Mouse (Mus musculus): ENCODE results near the gene Cd86.

The Cd86 gene

GRCm38 (mm10) chr16:36602632-36603031 lies 63.2 kb downstream of the Cd86 start:
- DNase-seq (ENCODE audit: low read depth, low spot score), result peak; percentile 70

DNA sequence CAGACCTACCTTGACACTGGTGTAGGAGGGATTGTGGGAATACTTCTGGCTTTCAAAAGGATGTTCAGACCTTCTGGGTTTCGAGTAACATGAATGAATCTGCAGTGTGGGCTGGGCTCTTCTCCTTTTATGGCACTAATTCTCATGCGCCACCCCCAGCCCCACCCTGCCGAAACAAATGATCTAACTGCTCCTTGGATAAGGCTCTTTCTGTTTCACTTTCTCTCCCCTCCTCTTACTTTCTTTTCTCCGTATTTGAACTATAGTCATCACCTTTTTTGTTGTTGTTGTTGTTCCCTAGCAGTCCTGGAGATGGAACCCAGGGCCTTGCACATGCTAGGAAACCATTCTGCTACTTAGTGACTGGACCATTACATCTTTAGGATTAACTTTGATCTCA lies 67.6 kb downstream of the Cd86 start:
- peak; percentile 68 for DNase-seq (ENCODE audit: low read depth, low spot score)

DNA sequence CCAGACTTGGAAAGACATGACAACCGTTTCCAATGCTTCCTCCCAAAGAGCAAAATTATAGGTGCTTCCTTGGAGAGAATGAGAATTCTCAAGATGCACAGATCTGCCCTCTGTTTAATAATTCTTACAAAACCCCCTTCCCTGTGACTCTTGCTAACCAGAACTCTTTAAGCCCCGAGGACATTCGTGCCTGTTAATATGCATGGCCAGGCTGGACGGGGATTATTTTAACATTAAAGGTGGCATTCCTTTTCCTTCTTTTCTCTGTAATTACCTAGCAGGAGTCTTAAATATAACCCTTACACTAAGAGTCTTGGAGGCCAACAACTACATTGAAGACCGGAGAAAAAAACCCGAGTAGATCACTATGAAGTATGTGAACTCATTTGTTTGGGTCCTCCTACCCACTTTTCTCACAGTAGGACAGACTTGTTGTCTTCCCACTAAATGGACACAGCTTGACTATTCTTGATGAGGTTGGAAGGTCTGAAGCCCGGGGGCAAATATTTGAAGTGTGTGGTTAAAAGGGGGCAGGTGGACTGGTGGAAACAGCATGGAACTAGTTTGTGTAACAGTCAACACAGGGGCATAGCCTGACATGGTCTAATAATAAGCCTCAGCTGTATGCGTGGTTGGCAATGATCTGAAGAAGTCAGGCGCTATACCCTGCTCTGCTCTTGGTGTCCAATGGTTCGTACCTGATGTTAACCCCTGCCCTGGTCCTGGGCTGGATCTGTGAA lies 69.0 kb downstream of the Cd86 start:
- DNase-seq (ENCODE audit: low read depth, low spot score), result no peak

DNA sequence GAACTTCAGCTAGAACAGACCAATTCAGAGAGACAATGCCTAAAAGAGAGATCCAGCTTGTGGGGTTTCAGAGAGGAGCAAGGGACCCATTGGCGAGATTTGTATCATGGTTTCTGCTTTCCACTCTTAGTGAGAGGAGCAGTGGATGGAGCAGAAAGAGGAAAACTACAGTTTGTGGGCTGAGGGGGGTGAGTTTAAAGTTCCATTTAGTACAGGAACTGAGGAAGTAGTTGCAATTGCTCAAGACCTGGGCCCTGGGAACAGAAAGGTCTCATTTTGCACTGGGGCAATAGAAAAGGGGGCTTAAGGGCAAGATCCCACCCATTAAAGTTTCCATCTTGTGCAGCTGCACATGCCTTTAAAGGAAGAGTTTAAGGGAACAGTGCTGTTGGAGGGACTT lies 76.0 kb downstream of the Cd86 start:
- no peak for DNase-seq (ENCODE audit: low read depth, low spot score)

- DNase-seq (ENCODE audit: low read depth, low spot score), result peak; percentile 75
These were observed 77.9 kb downstream of the Cd86 start for GRCm38 (mm10) chr16:36587971-36588370.

- DNase-seq (ENCODE audit: low read depth, low spot score), result no peak
These were observed 83.8 kb downstream of the Cd86 start for GRCm38 (mm10) chr16:36582073-36582472.

DNA sequence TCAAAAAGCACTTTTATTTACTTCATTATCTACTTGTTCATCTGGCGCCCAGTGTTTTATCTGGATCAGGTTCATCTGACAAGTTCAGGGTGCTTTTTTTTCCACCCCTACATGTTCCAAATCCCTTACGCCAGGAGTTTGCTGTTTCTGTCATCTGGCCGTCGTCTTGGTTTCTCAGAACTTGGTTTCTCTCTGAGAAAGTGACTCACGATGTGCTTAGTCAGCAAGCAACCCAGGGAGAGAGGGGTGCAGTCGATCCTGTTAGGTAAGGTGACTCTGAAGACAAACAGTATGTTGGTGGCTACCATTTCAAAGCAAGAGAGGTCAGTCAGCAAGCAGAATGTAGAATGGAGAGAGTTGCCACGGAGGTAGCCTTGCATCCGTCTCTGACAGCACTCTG lies 93.9 kb downstream of the Cd86 start:
- DNase-seq (ENCODE audit: low read depth, low spot score), result no peak

- DNase-seq (ENCODE audit: low read depth, low spot score), result no peak
These were observed 104.2 kb downstream of the Cd86 start, which contains the start of gene Casr for GRCm38 (mm10) chr16:36561386-36562338. Casr (minus strand) TSS chr16:36562141.

DNA sequence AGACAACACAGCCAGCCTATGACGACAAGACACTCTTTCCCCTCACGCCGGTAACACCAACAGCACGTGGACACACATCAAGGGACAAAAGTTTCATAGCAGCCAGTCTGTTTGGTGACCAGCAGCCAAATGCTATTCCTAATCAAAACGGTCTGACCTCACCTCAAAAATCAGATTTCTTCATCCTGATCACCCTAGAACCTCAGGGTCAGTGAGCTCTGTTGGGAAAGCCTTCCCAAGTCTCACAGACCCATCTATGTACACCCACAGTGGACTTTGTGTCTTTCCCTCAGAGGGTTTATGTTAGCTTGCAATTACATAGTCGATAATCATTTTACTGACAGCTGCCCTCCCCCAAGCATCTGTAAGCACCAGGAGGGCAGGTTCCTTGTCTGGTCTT lies 106.3 kb downstream of the Cd86 start:
- no peak for DNase-seq (ENCODE audit: low read depth, low spot score)

GRCm38 (mm10) chr16:36555672-36556165 lies 110.2 kb downstream of the Cd86 start:
- no peak for DNase-seq (ENCODE audit: low read depth, low spot score)

All from CD4-positive helper T cell, adult 2 months (primary cell).